Mouse (Mus musculus) neural tube, embryonic 11.5 days (tissue): ENCODE data around the gene Creb5. TPM values are rescaled to one million over a fixed set of nuclear protein-coding genes. Genes with fewer than 3 reads are reported as not detected.

Source experiments
- ATAC-seq: fragments of 200-750 bp; cut with Nextera tagmentation; 2 replicates; pipeline ENCODE4 v1.8.0; 2017; ENCODE audit warnings: moderate number of reproducible peaks, mild to moderate bottlenecking, moderate TSS enrichment, moderate library complexity; ENCODE audit not compliant: insufficient read depth, low FRiP score, low TSS enrichment
- DNase-seq: peaks from one replicate; pipeline ENCODE4 v3.0.0-alpha.2; 2015; ENCODE audit warnings: low spot score
- H3K27ac ChIP-seq: fragments of 300-500 bp; sonication (generic); 2 replicates; pipeline ENCODE4 v1.5.1; 2014; ENCODE audit warnings: low read depth, mild to moderate bottlenecking, low read length
- H3K27me3 ChIP-seq: fragments of 300-500 bp; sonication (generic); 2 replicates; pipeline ENCODE4 v1.6.1; 2014; ENCODE audit warnings: mild to moderate bottlenecking, low read length, mixed read lengths; ENCODE audit not compliant: control insufficient read depth, insufficient read depth
- H3K36me3 ChIP-seq: fragments of 300-500 bp; sonication (generic); 2 replicates; pipeline ENCODE4 v1.6.1; 2014; ENCODE audit warnings: mild to moderate bottlenecking, low read length, moderate library complexity, mixed read lengths; ENCODE audit not compliant: control insufficient read depth, insufficient read depth
- H3K4me1 ChIP-seq: fragments of 300-500 bp; sonication (generic); 2 replicates; pipeline ENCODE4 v1.6.1; 2014; ENCODE audit warnings: low read length, mixed read lengths; ENCODE audit not compliant: control insufficient read depth, insufficient read depth
- H3K4me2 ChIP-seq: fragments of 300-500 bp; sonication (generic); 2 replicates; pipeline ENCODE4 v1.6.1; 2014; ENCODE audit warnings: low read depth, mild to moderate bottlenecking, moderate library complexity
- H3K4me3 ChIP-seq: fragments of 300-500 bp; sonication (generic); 2 replicates; pipeline ENCODE4 v1.5.1; 2014; ENCODE audit warnings: low read depth, low read length
- H3K9ac ChIP-seq: fragments of 300-500 bp; sonication (generic); 2 replicates; pipeline ENCODE4 v1.6.1; 2014; ENCODE audit warnings: mild to moderate bottlenecking, low read length
- H3K9me3 ChIP-seq: fragments of 300-500 bp; sonication (generic); 2 replicates; pipeline ENCODE4 v1.6.1; 2016; ENCODE audit warnings: low read length; ENCODE audit not compliant: control insufficient read depth
- WGBS: fragments of 180-500 bp; shearing (Covaris S2); extraction: QIAGEN DNeasy Blood & Tissue Kit; methylation state at CpG from one replicate; pipeline ENCODE4 v1.1.7; 2014; 5-methylcytosine and 5-hydroxymethylcytosine counted together
- polyA plus RNA-seq: library from polyadenylated mRNA; unstranded; fragments of >200 nt; fragmentation: Nextera tagmentation; extraction: Ambion mirVana; gene quantifications from 2 replicates; pipeline ENCODE4 v1.2.1, GENCODE M21; 2014

The Creb5 gene
- polyA plus RNA-seq, 1 experiment from 2014 or later, result 10.7 TPM

GRCm38 (mm10) chr6:53287562-53288381, 702 bp downstream of the Creb5 start:
- no peaks in the 10 kb centered on the region for H3K9me3 ChIP-seq
- DNase-seq (peak; percentile 69), ATAC-seq (peak; percentile 76)
- H3K4me3 ChIP-seq, result peak overlapping the region; percentile 57
- H3K36me3 ChIP-seq, result no peaks in the 10 kb centered on the region
- H3K27me3 ChIP-seq, result peaks cover 45% of the 10 kb centered on the region
- peak overlapping the region; percentile 99 for H3K4me2 ChIP-seq
- H3K4me1 ChIP-seq, result peaks cover 11% of the 10 kb centered on the region
- 0 out of 2 replicates have a peak overlapping the region, but pooled peaks have one; percentile 14 for H3K27ac ChIP-seq
- under 1% methylated on average over 62 of the region's 63 CpGs for WGBS
- peak overlapping the region; percentile 55 for H3K9ac ChIP-seq

DNA sequence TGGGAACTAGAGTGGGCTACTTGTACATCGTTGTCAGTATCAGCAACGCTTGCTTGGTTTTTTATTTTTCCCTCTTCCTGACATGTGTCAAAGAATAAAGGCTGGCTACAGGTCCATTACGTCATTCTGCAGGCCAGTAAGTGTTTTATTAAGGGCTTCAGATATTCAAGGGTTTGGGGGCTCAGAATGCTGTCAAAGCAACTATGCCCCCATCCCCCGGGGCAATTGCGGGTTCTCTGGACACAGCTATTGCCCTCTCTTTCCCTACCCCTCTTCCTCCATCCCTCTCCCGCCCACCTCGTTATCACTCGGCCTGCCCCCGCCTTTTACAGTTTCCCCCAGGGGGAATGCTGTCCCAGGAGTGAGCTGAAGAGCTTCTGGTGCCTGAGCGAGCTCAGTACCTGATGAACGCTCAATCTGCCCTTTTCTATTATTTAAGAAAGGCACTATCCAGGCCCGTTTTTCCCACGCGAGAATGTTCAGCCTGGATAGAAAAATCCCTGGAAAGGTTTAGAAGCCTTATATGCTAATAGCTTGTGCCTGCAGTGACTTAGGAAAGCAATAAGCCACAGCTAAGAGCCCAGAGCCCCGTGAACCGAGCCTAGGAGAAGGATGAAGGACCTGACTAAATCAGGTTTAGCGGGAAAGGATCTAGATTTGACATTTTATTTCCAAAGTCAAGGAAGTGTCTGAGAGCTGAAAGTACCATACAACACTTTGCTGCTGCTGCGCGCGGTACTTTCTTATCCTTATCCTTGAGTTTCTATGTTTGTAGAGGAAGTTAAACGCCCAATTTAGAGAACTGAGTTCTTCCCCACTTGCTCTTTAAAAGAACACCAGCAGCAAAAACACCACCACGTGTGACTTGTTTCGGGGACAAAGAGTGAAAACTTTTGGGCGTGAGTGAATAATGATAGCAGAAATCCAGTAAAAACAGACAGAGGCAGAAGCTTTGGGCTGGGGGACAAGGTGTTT, 1.8 kb downstream of the Creb5 start:
- DNase-seq (peak; percentile 38), ATAC-seq (no peak)
- Histone ChIP-seq H3K4me2 (peak overlapping the region; percentile 99), H3K27ac (no peak overlapping the region), H3K4me1 (peaks cover 11% of the 10 kb centered on the region), H3K27me3 (peaks cover 45% of the 10 kb centered on the region), H3K4me3 (peak overlapping the region; percentile 57), H3K9me3 (no peaks in the 10 kb centered on the region), H3K36me3 (no peaks in the 10 kb centered on the region), H3K9ac (no peak overlapping the region)
- 2% methylated on average over 24 of the region's 24 CpGs for WGBS

DNA sequence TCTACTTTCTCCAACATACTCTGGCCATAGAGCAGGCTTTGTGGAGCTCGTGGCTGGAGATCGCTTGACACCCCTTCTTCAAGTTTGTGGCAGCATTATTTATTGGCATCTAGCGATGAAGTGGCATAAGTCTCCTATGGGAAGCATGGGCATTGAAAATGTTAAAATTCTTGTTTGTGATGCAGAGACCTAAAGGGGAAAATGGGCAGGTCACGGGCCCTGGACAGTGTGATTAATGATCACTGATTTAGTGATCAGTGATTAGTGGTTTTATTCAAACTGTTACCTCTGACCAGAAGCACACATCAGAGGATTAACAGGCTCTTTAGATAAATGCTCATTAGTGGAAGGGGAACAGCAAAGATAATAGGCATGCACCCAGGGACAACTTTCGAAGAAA, 2.6 kb downstream of the Creb5 start:
- no peak for DNase-seq
- H3K4me2 ChIP-seq, result no peak overlapping the region
- ATAC-seq, result no peak
- H3K36me3 ChIP-seq, result no peaks in the 10 kb centered on the region
- 12% methylated on average over 5 of the region's 5 CpGs for WGBS
- H3K9ac ChIP-seq, result no peak overlapping the region
- H3K27ac ChIP-seq, result no peak overlapping the region
- no peak overlapping the region for H3K4me3 ChIP-seq
- peaks cover 11% of the 10 kb centered on the region for H3K4me1 ChIP-seq
- peaks cover 45% of the 10 kb centered on the region for H3K27me3 ChIP-seq
- no peaks in the 10 kb centered on the region for H3K9me3 ChIP-seq

- Histone ChIP-seq H3K27me3 (peaks cover 38% of the 10 kb centered on the region), H3K4me2 (no peak overlapping the region), H3K36me3 (no peaks in the 10 kb centered on the region), H3K9ac (no peak overlapping the region), H3K9me3 (no peaks in the 10 kb centered on the region), H3K27ac (no peak overlapping the region), H3K4me3 (no peak overlapping the region), H3K4me1 (peaks cover 11% of the 10 kb centered on the region)
- 37% methylated on average over 8 of the region's 8 CpGs for WGBS
- peak; percentile 40 for DNase-seq
- ATAC-seq, result no peak
Observed at GRCm38 (mm10) chr6:53290215-53290990, 3.3 kb downstream of the Creb5 start.

GRCm38 (mm10) chr6:53292931-53293330, 5.9 kb downstream of the Creb5 start:
- Histone ChIP-seq H3K27me3 (peaks cover 26% of the 10 kb centered on the region), H3K36me3 (no peaks in the 10 kb centered on the region), H3K9ac (no peak overlapping the region), H3K4me1 (peaks cover 9% of the 10 kb centered on the region; the same call in 1 of the 2 replicates), H3K4me3 (no peak overlapping the region), H3K27ac (no peak overlapping the region), H3K9me3 (no peaks in the 10 kb centered on the region), H3K4me2 (no peak overlapping the region)
- WGBS, result 52% methylated on average over 1 of the region's 1 CpGs
- no peak for ATAC-seq
- no peak for DNase-seq

- no peaks in the 10 kb centered on the region for H3K4me1 ChIP-seq
- H3K4me3 ChIP-seq, result no peak overlapping the region
- H3K36me3 ChIP-seq, result no peaks in the 10 kb centered on the region
- DNase-seq, result no peak
- no peak overlapping the region for H3K27ac ChIP-seq
- ATAC-seq, result no peak
- no peaks in the 10 kb centered on the region for H3K27me3 ChIP-seq
- 82% methylated on average over 5 of the region's 5 CpGs for WGBS
- H3K4me2 ChIP-seq, result no peak overlapping the region
- H3K9me3 ChIP-seq, result no peaks in the 10 kb centered on the region
- H3K9ac ChIP-seq, result no peak overlapping the region
Observed at GRCm38 (mm10) chr6:53297851-53298250, 10.8 kb downstream of the Creb5 start.

DNA sequence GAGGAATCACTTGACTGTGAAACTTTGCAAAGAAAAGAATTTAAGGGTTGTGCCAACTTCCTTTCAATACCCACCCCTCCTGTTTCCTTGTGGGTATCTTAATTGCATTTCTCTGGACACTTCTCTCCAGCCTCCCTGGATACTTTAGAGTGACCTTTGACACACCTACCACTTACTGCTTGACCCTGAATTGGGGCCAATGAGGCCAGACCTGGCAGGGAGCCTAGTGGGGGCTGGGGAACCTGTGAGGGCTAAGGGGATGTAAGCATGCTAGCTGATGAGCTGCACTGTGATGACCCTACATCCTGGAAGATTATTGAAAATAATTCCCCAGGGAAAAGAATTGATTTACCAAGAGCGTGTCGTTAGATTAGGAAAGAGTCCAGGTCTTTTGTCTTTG, 17.1 kb downstream of the Creb5 start:
- H3K4me1 ChIP-seq, result 0 out of 2 replicates have a peak, but pooled peaks cover 3% of the 10 kb centered on the region
- ATAC-seq, result no peak
- no peak overlapping the region for H3K9ac ChIP-seq
- H3K36me3 ChIP-seq, result no peaks in the 10 kb centered on the region
- no peak for DNase-seq
- H3K4me3 ChIP-seq, result no peak overlapping the region
- no peaks in the 10 kb centered on the region for H3K9me3 ChIP-seq
- no peaks in the 10 kb centered on the region for H3K27me3 ChIP-seq
- WGBS, result 74% methylated on average over 2 of the region's 2 CpGs
- no peak overlapping the region for H3K4me2 ChIP-seq
- no peak overlapping the region for H3K27ac ChIP-seq

- 92% methylated on average over 4 of the region's 4 CpGs for WGBS
- H3K9ac ChIP-seq, result no peak overlapping the region
- H3K27me3 ChIP-seq, result no peaks in the 10 kb centered on the region
- H3K4me3 ChIP-seq, result no peak overlapping the region
- H3K27ac ChIP-seq, result no peak overlapping the region
- DNase-seq (no peak), ATAC-seq (no peak)
- no peaks in the 10 kb centered on the region for H3K9me3 ChIP-seq
- 0 out of 2 replicates have a peak, but pooled peaks cover 3% of the 10 kb centered on the region for H3K4me1 ChIP-seq
- no peaks in the 10 kb centered on the region for H3K36me3 ChIP-seq
- H3K4me2 ChIP-seq, result no peak overlapping the region
Observed at GRCm38 (mm10) chr6:53306156-53306555, 19.1 kb downstream of the Creb5 start.
